Mouse (Mus musculus) neutrophil, adult 5-6 weeks (primary cell): Measurements from ENCODE around the gene Grin1. TPM values are rescaled to one million over a fixed set of nuclear protein-coding genes. Genes with fewer than 3 reads are reported as not detected.
A peak's percentile ranks its signal among the peaks of the same experiment; 100 is the strongest.

ENCODE experiments used
- ATAC-seq: fragments of 151-379, 151-347 bp; 2 replicates; pipeline ENCODE4 v1.8.0; 2017; ENCODE audit warnings: mild to moderate bottlenecking, moderate TSS enrichment; ENCODE audit not compliant: insufficient number of reproducible peaks, poor library complexity, low FRiP score, severe bottlenecking; ENCODE audit errors: extremely low read depth
- total RNA-seq: library from RNA; stranded (forward); fragments of 200-1000 nt; gene quantifications from 2 replicates; pipeline ENCODE4 v1.2.3, GENCODE M21; 2017

Grin1 gene
- total RNA-seq, 1 experiment from 2014 or later, result not detected

GRCm38 (mm10) chr2:25289651-25290050, 29.3 kb downstream of the Grin1 start, which contains the start of gene Lrrc26:
TSS of gene Lrrc26 (plus strand) at chr2:25289915.
- ATAC-seq, result no peak

GRCm38 (mm10) chr2:25288734-25289345, 30.1 kb downstream of the Grin1 start:
- ATAC-seq, result no peak

GRCm38 (mm10) chr2:25287927-25288649, 30.9 kb downstream of the Grin1 start, which contains the start of gene Tmem210:
TSS of gene Tmem210 (plus strand) at chr2:25288145.
- no peak for ATAC-seq

- ATAC-seq, result no peak
These were observed 31.9 kb downstream of the Grin1 start for GRCm38 (mm10) chr2:25286837-25287636.

GRCm38 (mm10) chr2:25286314-25286713, 32.7 kb downstream of the Grin1 start:
- no peak for ATAC-seq

GRCm38 (mm10) chr2:25285551-25285950, 33.4 kb downstream of the Grin1 start:
- ATAC-seq, result no peak

- peak; percentile 75 for ATAC-seq
These were observed 39.8 kb downstream of the Grin1 start for GRCm38 (mm10) chr2:25278928-25279882.

GRCm38 (mm10) chr2:25273010-25273409, 46.0 kb downstream of the Grin1 start:
- ATAC-seq, result no peak

- no peak for ATAC-seq
These were observed 46.5 kb downstream of the Grin1 start for GRCm38 (mm10) chr2:25272515-25272914.

GRCm38 (mm10) chr2:25271827-25272511, 47.0 kb downstream of the Grin1 start, which contains the start of the genes Ssna1 and Anapc2:
TSS of gene Ssna1 (minus strand) at chr2:25272438.
TSS of gene Anapc2 (plus strand) at chr2:25272478.
- peak; percentile 91 for ATAC-seq

- ATAC-seq, result no peak
These were observed 51.2 kb downstream of the Grin1 start for GRCm38 (mm10) chr2:25267746-25268309.

- ATAC-seq, result no peak
These were observed 51.7 kb downstream of the Grin1 start for GRCm38 (mm10) chr2:25267241-25267640.

- ATAC-seq, result no peak
These were observed 52.3 kb downstream of the Grin1 start for GRCm38 (mm10) chr2:25266720-25267119.

GRCm38 (mm10) chr2:25265897-25266656, 52.9 kb downstream of the Grin1 start:
- no peak for ATAC-seq

- no peak for ATAC-seq
These were observed 54.1 kb downstream of the Grin1 start for GRCm38 (mm10) chr2:25264851-25265250.

- no peak for ATAC-seq
These were observed 54.7 kb downstream of the Grin1 start for GRCm38 (mm10) chr2:25264286-25264660.
